Mouse (Mus musculus) heart, embryonic 15.5 days (tissue): ENCODE results near the gene Cep55. TPM values are rescaled to one million over a fixed set of nuclear protein-coding genes. Genes with fewer than 3 reads are reported as not detected.

ENCODE experiments used
- ATAC-seq: fragments of 200-750 bp; cut with Nextera tagmentation; replicated peaks from 2 replicates; pipeline ENCODE4 v1.8.0; 2017; ENCODE audit warnings: low read depth, moderate TSS enrichment; ENCODE audit not compliant: insufficient number of reproducible peaks, insufficient read depth, low FRiP score
- H3K27ac ChIP-seq: fragments of 300-500 bp; sonication (generic); 2 replicates; pipeline ENCODE4 v1.5.1; 2015; ENCODE audit warnings: mild to moderate bottlenecking, inconsistent platforms
- H3K27me3 ChIP-seq: fragments of 300-500 bp; sonication (generic); 2 replicates; pipeline ENCODE4 v1.6.1; 2015; ENCODE audit warnings: inconsistent platforms
- H3K36me3 ChIP-seq: fragments of 300-500 bp; sonication (generic); 2 replicates; pipeline ENCODE4 v1.6.1; 2015; ENCODE audit warnings: mild to moderate bottlenecking, inconsistent platforms
- H3K4me1 ChIP-seq: fragments of 300-500 bp; sonication (generic); replicated peaks from 2 replicates; pipeline ENCODE4 v1.6.1; 2015; ENCODE audit warnings: inconsistent platforms
- H3K4me2 ChIP-seq: fragments of 300-500 bp; sonication (generic); 2 replicates; pipeline ENCODE4 v1.6.1; 2015; ENCODE audit warnings: inconsistent platforms, mild to moderate bottlenecking, moderate library complexity
- H3K4me3 ChIP-seq: fragments of 300-500 bp; sonication (generic); 2 replicates; pipeline ENCODE4 v1.5.1; 2015; ENCODE audit warnings: mild to moderate bottlenecking, inconsistent platforms
- H3K9ac ChIP-seq: fragments of 300-500 bp; sonication (generic); 2 replicates; pipeline ENCODE4 v1.6.1; 2015; ENCODE audit warnings: mild to moderate bottlenecking, inconsistent platforms
- H3K9me3 ChIP-seq: fragments of 300-500 bp; sonication (generic); replicated peaks from 2 replicates; pipeline ENCODE4 v1.6.1; 2016; ENCODE audit warnings: inconsistent platforms
- WGBS: fragments of 180-500 bp; shearing (Covaris S2); methylation state at CpG from one replicate; pipeline ENCODE4 v1.1.7; 2015; ENCODE audit warnings: mixed read lengths; 5-methylcytosine and 5-hydroxymethylcytosine counted together
- polyA plus RNA-seq: library from polyadenylated mRNA; unstranded; fragments of >200 nt; fragmentation: Nextera tagmentation; extraction: Ambion mirVana; gene quantifications from 2 replicates; pipeline ENCODE4 v1.2.1, GENCODE M21; 2015

Gene Cep55
- polyA plus RNA-seq, 1 experiment from 2014 or later: 26.4 TPM

DNA sequence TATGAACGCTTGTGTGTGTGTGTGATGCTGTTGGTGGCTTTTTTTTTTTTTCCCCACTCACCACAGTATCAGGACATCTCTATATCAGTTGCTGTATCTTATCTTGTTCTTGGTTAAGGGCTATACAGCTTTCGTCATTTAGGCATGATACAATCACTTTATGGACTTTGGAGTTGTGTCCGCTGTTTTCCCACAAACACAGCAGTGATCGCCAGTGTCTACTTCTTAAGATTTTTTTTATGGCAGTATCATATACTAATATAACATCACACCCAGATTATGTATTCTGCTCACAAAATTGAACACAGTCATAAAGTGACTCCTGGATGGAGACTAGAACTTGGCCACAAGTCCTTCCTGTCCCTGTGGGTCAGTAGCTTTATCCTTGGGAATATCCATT, 53.1 kb downstream of the Cep55 start:
- Histone ChIP-seq H3K4me2 (no peak overlapping the region), H3K36me3 (no peaks in the 10 kb centered on the region), H3K9ac (no peak overlapping the region), H3K27me3 (peaks cover 12% of the 10 kb centered on the region; the same call in 1 of the 2 replicates), H3K9me3 (no peaks in the 10 kb centered on the region), H3K4me3 (no peak overlapping the region), H3K27ac (no peak overlapping the region), H3K4me1 (no peaks in the 10 kb centered on the region; the same call in 1 of the 2 replicates)
- no peak for ATAC-seq
- 81% methylated on average over 4 of the region's 4 CpGs for WGBS

DNA sequence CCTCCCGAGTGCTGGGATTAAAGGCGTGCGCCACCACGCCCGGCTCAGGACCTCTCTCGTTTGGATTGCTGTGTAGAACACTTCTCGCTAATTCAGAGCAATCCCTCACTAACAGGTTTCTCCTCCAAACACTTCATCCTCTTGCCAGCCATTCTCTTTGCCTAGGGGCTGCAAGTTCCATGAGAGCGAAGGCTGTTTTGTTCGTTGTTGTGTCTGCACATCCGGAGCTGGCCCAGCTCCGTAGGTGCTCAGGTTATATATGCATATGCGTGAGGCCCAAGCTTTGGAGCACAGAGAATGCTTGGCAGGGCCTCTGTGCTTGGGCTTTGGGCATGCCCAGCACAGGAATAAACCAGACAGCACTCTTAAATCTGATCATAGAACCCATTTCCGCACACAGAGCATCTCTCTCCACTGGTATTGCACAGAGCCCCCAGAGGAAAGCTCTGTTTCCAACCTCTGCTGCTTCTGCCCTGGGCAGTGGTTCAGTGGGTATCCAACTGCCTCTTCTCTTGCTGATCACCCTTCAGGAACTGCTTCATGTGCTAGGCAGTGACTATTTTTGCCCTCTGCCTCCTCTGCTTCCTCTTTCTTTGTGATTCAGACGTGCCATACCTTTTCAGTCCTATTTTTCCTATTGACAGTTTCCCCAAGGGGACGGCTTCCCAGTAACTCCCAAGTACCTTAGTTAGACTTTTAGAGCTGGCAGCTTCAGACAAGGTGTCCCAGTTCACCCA, 54.9 kb downstream of the Cep55 start:
- H3K4me3 ChIP-seq: no peak overlapping the region
- H3K27ac ChIP-seq: no peak overlapping the region
- H3K4me2 ChIP-seq: no peak overlapping the region
- no peaks in the 10 kb centered on the region for H3K9me3 ChIP-seq
- H3K27me3 ChIP-seq: peaks cover 10% of the 10 kb centered on the region; the same call in 1 of the 2 replicates
- WGBS: 86% methylated on average over 15 of the region's 15 CpGs
- no peaks in the 10 kb centered on the region for H3K36me3 ChIP-seq
- peaks cover 2% of the 10 kb centered on the region; the same call in 1 of the 2 replicates for H3K4me1 ChIP-seq
- no peak for ATAC-seq
- H3K9ac ChIP-seq: no peak overlapping the region

DNA sequence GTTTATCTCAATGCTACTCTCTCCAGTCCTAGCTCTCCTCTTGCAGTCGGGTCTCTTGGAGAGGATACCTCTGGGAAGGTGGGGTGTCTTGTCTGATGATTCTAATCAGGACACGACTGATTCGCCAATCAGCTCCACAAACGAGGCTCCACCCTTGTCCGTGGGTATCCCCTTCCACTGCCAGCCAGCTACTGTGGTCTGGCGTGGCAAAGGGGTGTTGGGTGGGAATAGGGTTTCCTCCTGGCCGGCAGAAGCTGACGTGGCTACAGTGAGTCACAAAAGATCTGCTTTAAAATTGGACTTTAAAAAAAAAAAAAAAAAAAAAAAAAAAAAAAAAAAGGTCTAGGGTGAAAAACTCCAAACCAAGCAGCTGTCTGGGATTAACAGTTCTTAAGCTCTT, 56.2 kb downstream of the Cep55 start:
- H3K4me1 ChIP-seq: peaks cover 2% of the 10 kb centered on the region; the same call in 1 of the 2 replicates
- H3K9me3 ChIP-seq: no peaks in the 10 kb centered on the region
- WGBS: 75% methylated on average over 8 of the region's 8 CpGs

DNA sequence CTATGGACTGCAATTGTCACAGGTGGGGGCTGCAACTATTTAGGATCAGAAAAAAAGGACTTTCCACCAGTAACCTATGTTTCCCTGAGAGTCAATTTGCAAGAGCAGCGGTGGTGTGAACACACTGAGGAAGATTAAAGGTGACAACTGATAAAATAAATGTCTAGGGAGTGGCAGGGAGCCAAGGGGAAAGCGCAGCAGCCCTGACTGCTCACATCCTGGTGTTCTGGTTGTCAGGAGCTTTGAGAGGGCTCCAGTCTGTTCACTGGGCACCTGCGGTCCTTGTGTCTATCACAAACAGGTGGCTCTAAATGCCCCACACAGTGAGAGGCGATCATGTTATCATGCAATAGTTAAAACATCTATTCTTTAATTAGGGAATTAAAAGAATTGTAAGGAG, 57.8 kb downstream of the Cep55 start:
- peaks cover 2% of the 10 kb centered on the region; the same call in 1 of the 2 replicates for H3K4me1 ChIP-seq
- ATAC-seq: no peak
- H3K4me2 ChIP-seq: no peak overlapping the region
- no peak overlapping the region for H3K27ac ChIP-seq
- WGBS: 16% methylated on average over 4 of the region's 4 CpGs
- H3K9ac ChIP-seq: no peak overlapping the region
- H3K36me3 ChIP-seq: no peaks in the 10 kb centered on the region
- H3K9me3 ChIP-seq: no peaks in the 10 kb centered on the region
- no peak overlapping the region for H3K4me3 ChIP-seq
- H3K27me3 ChIP-seq: peaks cover 11% of the 10 kb centered on the region; the same call in 1 of the 2 replicates

More for the DNA sequence above, 56.2 kb downstream of the Cep55 start:
- H3K27ac ChIP-seq: no peak overlapping the region
- H3K4me3 ChIP-seq: no peak overlapping the region
- peaks cover 11% of the 10 kb centered on the region; the same call in 1 of the 2 replicates for H3K27me3 ChIP-seq
- no peaks in the 10 kb centered on the region for H3K36me3 ChIP-seq
- H3K9ac ChIP-seq: no peak overlapping the region
- no peak for ATAC-seq
- H3K4me2 ChIP-seq: no peak overlapping the region

DNA sequence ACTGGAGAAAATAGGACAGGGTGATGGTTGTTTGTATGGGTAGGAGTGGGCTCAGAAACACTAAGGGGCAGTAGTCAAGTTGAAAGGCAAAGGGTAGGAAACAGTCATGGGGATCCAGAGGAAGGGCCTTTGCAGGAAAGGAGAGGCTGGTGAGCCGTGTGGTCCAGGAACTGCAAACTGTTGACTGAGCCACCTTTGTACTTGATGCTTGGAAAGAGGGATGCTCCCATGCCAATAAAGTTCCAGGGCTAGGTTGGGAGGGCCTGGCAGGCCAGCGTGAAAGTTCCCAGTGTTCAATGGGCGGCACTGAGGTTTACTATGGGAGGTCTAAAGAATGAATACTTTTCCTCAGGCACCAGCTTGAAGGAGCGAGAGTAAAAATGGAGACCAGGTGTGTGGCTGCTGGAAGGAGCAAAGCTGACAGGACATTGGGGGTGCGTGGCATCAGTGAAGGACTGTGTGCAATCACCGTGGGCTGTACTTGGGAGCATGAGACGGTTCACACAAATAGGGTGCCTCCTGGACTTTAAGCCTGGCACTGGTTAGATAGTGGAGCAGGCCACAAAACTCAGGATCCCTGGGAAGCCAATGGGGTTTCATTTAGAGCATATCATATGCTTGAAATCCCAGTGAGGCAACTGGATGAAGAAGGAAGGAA, 60.2 kb downstream of the Cep55 start:
- Histone ChIP-seq H3K27ac (no peak overlapping the region), H3K4me2 (no peak overlapping the region), H3K4me3 (no peak overlapping the region), H3K36me3 (no peaks in the 10 kb centered on the region), H3K27me3 (0 out of 2 replicates have a peak, but pooled peaks cover 5% of the 10 kb centered on the region), H3K9me3 (no peaks in the 10 kb centered on the region), H3K4me1 (peaks cover 2% of the 10 kb centered on the region; the same call in 1 of the 2 replicates), H3K9ac (no peak overlapping the region)
- ATAC-seq: no peak
- 84% methylated on average over 7 of the region's 7 CpGs for WGBS

DNA sequence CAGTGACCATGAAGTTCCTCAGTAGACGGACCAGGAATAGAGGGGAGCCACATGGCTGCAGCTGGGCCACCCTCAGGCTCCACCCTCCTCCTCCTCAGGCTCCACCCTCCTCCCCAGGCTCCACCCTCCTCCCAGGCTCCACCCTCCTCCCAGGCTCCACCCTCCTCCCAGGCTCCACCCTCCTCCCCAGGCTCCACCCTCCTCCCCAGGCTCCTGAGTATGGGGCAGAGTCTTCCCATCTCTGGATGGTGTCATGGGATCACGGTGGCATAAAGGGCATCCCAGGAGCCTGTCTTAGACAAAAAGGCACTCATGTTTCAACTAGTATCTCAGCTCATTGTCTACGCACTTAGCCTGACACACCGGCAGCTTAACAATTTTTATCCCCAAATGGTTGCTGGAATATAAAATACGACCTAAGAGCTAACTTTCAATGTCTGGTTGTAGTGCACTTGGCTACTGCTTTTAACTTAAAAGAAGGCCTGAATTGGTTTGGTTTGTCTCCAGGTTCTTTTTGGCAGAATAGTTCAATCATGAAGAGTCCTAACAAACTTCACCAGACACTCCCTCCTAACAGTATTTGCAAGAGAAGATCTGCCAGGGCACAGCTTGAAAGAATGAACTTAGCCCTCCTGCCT, 65.4 kb downstream of the Cep55 start:
- H3K36me3 ChIP-seq: no peaks in the 10 kb centered on the region
- H3K4me1 ChIP-seq: peaks cover 10% of the 10 kb centered on the region
- H3K27me3 ChIP-seq: peaks cover 42% of the 10 kb centered on the region
- no peak overlapping the region for H3K4me2 ChIP-seq
- H3K4me3 ChIP-seq: no peak overlapping the region
- H3K27ac ChIP-seq: no peak overlapping the region
- ATAC-seq: no peak
- WGBS: 75% methylated on average over 5 of the region's 5 CpGs
- H3K9ac ChIP-seq: no peak overlapping the region
- H3K9me3 ChIP-seq: no peaks in the 10 kb centered on the region

DNA sequence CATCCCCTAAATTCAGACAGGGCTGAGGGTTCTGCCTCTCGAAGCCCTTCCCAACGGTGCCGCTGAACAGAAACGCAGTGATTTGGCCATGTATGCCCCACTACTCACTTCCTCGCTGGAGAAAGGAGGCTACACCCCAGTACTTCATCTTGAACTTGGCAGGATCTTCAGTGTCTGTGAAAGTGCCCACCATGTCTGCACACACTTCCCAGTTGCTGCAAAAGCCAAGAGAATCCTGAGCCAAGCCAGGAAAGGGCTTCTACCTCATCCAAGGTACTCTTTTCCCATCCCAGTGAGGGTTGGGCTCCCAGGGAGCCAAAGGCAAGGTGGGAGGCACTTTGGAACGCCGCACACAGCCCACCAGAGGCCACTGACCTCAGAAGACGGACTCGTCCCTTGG, 69.1 kb downstream of the Cep55 start:
- H3K27ac ChIP-seq: no peak overlapping the region
- peak overlapping the region; percentile 96 for H3K4me2 ChIP-seq
- peaks cover 48% of the 10 kb centered on the region for H3K27me3 ChIP-seq
- H3K9ac ChIP-seq: no peak overlapping the region
- peaks cover 10% of the 10 kb centered on the region for H3K4me1 ChIP-seq
- 25% methylated on average over 9 of the region's 9 CpGs for WGBS
- no peaks in the 10 kb centered on the region for H3K9me3 ChIP-seq
- no peaks in the 10 kb centered on the region for H3K36me3 ChIP-seq
- H3K4me3 ChIP-seq: peak overlapping the region; percentile 56
- ATAC-seq: no peak

Other genes starting within 250 kb of the Cep55 start
- 5.5 and 7.8 TPM in 2 replicates for gene Myof, start 11.4 kb upstream of the Cep55 start, polyA plus RNA-seq
- 0.29 and 0.65 TPM in 2 replicates for gene Ffar4, start 42.1 kb downstream of the Cep55 start, polyA plus RNA-seq
- 4.9 and 12.8 TPM in 2 replicates for gene Rbp4, start 70.3 kb downstream of the Cep55 start, polyA plus RNA-seq
- gene Pde6c, start 77.8 kb downstream of the Cep55 start, polyA plus RNA-seq: not detected in 2 replicates
- 26.3 and 26.7 TPM in 2 replicates for gene Fra10ac1, start 169.1 kb downstream of the Cep55 start, polyA plus RNA-seq
- 0.29 and 0.55 TPM in 2 replicates for gene Lgi1, start 209.5 kb downstream of the Cep55 start, polyA plus RNA-seq